Mouse (Mus musculus) forebrain, embryonic 13.5 days (tissue): ENCODE data around the gene Cysrt1. TPM values are rescaled to one million over a fixed set of nuclear protein-coding genes. Genes with fewer than 3 reads are reported as not detected.
A peak's percentile ranks its signal among the peaks of the same experiment; 100 is the strongest.

Source experiments
- ATAC-seq: fragments of 200-750 bp; cut with Nextera tagmentation; 2 replicates; pipeline ENCODE4 v1.8.0; 2017
- H3K27ac ChIP-seq: fragments of 300-500 bp; sonication (generic); 2 replicates; pipeline ENCODE4 v1.5.1; 2015; ENCODE audit warnings: inconsistent platforms, mild to moderate bottlenecking, moderate library complexity
- H3K27me3 ChIP-seq: fragments of 300-500 bp; sonication (generic); 2 replicates; pipeline ENCODE4 v1.6.1; 2015; ENCODE audit warnings: mild to moderate bottlenecking, inconsistent platforms
- H3K36me3 ChIP-seq: fragments of 300-500 bp; sonication (generic); 2 replicates; pipeline ENCODE4 v1.6.1; 2015; ENCODE audit warnings: mild to moderate bottlenecking, inconsistent platforms; ENCODE audit not compliant: poor library complexity, severe bottlenecking
- H3K4me1 ChIP-seq: fragments of 300-500 bp; sonication (generic); 2 replicates; pipeline ENCODE4 v1.6.1; 2015; ENCODE audit warnings: inconsistent platforms
- H3K4me2 ChIP-seq: fragments of 300-500 bp; sonication (generic); 2 replicates; pipeline ENCODE4 v1.6.1; 2015; ENCODE audit warnings: inconsistent platforms, mild to moderate bottlenecking, moderate library complexity
- H3K4me3 ChIP-seq: fragments of 300-500 bp; sonication (generic); 2 replicates; pipeline ENCODE4 v1.5.1; 2015; ENCODE audit warnings: mild to moderate bottlenecking, inconsistent platforms
- H3K9ac ChIP-seq: fragments of 300-500 bp; sonication (generic); 2 replicates; pipeline ENCODE4 v1.6.1; 2015; ENCODE audit warnings: mild to moderate bottlenecking, inconsistent platforms
- H3K9me3 ChIP-seq: fragments of 300-500 bp; sonication (generic); replicated peaks from 2 replicates; pipeline ENCODE4 v1.6.1; 2016; ENCODE audit warnings: inconsistent platforms
- WGBS: fragments of 180-500 bp; shearing (Covaris S2); methylation state at CpG from one replicate; pipeline ENCODE4 v1.1.7; 2015; 5-methylcytosine and 5-hydroxymethylcytosine counted together
- polyA plus RNA-seq: library from polyadenylated mRNA; unstranded; fragments of >200 nt; fragmentation: Nextera tagmentation; extraction: Ambion mirVana; gene quantifications from 2 replicates; pipeline ENCODE4 v1.2.1, GENCODE M21; 2015

Cysrt1 gene
- polyA plus RNA-seq = 0.29 TPM in 1 of 2 replicates, not detected in the other

- peaks cover 13% of the 10 kb centered on the region; the same call in 1 of the 2 replicates for H3K27me3 ChIP-seq
- peak within 1 kb of the TSS; percentile 66 for H3K4me3 ChIP-seq
- H3K36me3 ChIP-seq = peaks cover 23% of the 10 kb centered on the region
- peak within 1 kb of the TSS; percentile 89 for H3K9ac ChIP-seq
- H3K27ac ChIP-seq = peak within 1 kb of the TSS; percentile 35
- 0% methylated on average over 44 of the region's 59 CpGs for WGBS
- H3K4me2 ChIP-seq = peak within 1 kb of the TSS; percentile 92
- no peaks in the 10 kb centered on the region for H3K9me3 ChIP-seq
- ATAC-seq = peak; percentile 57; the same call in 1 of the 2 replicates
- peaks cover 26% of the 10 kb centered on the region for H3K4me1 ChIP-seq
These were observed at the start of gene Cysrt1, which contains the start of gene Rnf208 for GRCm38 (mm10) chr2:25242101-25242506. Cysrt1 (minus strand) TSS chr2:25242452. Rnf208 (plus strand) TSS chr2:25242255.

DNA sequence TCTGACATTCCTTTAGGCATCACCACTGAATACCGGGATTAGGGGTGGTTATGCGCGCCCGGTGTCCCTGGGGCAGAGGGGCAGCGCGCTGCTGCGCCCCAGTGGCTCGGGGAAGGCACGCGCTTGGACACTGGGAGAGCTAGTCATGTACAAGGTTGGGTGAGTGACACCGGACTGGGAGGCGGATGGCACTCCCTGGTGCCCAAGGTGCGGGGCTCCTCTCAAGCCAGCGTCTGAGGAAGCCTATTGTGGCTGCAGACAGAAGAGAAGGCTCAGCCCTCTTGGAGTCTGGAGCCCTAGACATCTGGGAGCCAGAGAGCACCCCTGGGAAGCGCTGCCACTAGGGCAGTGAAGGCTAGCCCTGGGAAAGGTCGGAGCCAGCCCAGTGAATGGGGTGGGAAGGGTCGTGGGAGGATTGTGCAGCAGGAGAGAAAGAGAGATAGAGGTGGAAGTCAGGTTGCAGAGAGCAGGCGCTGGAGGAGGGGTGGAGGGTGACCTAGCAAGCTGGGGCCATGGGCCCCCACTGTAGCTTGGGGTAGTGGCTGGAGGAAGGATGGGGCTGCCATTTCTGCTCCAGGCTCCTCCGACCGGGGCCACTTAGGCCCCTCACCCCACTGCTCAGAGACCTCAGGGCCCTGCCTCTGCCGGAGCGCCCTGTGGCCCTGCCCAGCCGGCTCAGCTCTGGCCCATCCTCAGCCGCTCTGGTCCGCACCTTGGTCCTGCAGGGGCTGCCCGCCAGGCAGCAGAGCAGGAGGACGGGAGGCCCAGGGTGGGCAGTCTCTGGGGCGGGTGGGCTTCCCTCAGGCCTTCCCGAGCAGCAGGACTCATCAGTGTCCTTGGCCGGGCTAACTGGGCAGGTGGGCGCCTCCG is 49.2 kb upstream of the Cysrt1 start:
- H3K4me3 ChIP-seq = peak overlapping the region; percentile 27
- H3K9me3 ChIP-seq = no peaks in the 10 kb centered on the region
- 3% methylated on average over 32 of the region's 32 CpGs for WGBS
- peak; percentile 22; the same call in 1 of the 2 replicates for ATAC-seq
- peaks cover 90% of the 10 kb centered on the region for H3K27me3 ChIP-seq
- peaks cover 26% of the 10 kb centered on the region for H3K4me1 ChIP-seq
- H3K4me2 ChIP-seq = peak overlapping the region; percentile 51
- H3K9ac ChIP-seq = peak overlapping the region; percentile 43; the same call in 1 of the 2 replicates
- H3K27ac ChIP-seq = no peak overlapping the region
- H3K36me3 ChIP-seq = peaks cover 3% of the 10 kb centered on the region

DNA sequence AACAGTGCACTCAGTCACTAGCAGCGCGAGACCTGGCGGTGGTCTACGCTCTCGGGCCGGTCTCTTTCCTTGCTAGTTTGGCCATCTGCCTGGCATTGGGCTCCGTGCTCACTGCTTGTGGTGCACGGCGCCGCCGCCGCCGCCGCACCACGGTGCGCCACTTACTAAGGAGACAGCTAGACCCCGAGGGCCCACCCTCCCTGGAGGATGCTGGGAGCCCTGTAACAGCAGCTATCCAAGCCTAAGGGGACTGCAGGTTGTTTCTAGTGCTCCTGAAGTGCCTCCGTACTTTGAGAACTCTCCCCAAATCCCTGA is 48.5 kb upstream of the Cysrt1 start:
- Histone ChIP-seq H3K4me1 (peaks cover 26% of the 10 kb centered on the region), H3K27me3 (peaks cover 83% of the 10 kb centered on the region), H3K27ac (no peak overlapping the region), H3K4me2 (peak overlapping the region; percentile 51), H3K36me3 (peaks cover 10% of the 10 kb centered on the region), H3K9ac (peak overlapping the region; percentile 21; the same call in 1 of the 2 replicates), H3K9me3 (no peaks in the 10 kb centered on the region), H3K4me3 (peak overlapping the region; percentile 27)
- no peak for ATAC-seq
- WGBS = under 1% methylated on average over 18 of the region's 18 CpGs

GRCm38 (mm10) chr2:25290101-25290815 is 48.0 kb upstream of the Cysrt1 start:
- peaks cover 15% of the 10 kb centered on the region for H3K36me3 ChIP-seq
- peak overlapping the region; percentile 51 for H3K4me2 ChIP-seq
- H3K27ac ChIP-seq = no peak overlapping the region
- H3K9ac ChIP-seq = peak overlapping the region; percentile 21
- peak overlapping the region; percentile 27 for H3K4me3 ChIP-seq
- peaks cover 78% of the 10 kb centered on the region for H3K27me3 ChIP-seq
- peaks cover 26% of the 10 kb centered on the region for H3K4me1 ChIP-seq
- no peaks in the 10 kb centered on the region for H3K9me3 ChIP-seq
- 2% methylated on average over 54 of the region's 54 CpGs for WGBS
- ATAC-seq = no peak

DNA sequence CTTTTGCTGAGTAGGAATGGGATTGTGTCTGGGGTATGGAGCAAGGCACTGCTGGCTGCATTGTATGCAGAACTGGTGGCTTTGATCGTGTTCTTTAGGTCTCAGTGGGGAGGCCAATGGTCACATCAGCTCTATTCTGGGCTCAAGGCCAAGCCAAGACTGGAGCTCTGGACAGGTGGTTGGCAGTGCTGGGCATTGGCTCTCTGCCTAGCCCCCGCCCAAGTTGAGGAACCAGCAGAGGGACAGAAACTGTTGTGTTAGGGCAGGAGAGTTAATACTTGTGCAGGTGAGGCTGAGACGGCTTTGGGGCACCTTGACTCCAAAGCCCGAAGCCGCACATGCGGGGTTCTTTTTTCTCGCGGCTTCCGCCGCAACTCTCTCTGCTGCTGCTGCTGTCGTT is 47.4 kb upstream of the Cysrt1 start, which contains the start of gene Lrrc26:
Lrrc26 (plus strand) TSS at position 265 of the 400 bp plus-strand sequence.
- Histone ChIP-seq H3K4me3 (peak within 1 kb of the TSS; percentile 27), H3K27me3 (peaks cover 73% of the 10 kb centered on the region), H3K9me3 (no peaks in the 10 kb centered on the region), H3K4me1 (peaks cover 26% of the 10 kb centered on the region), H3K4me2 (peak within 1 kb of the TSS; percentile 51), H3K36me3 (peaks cover 21% of the 10 kb centered on the region), H3K27ac (no peak within 1 kb of the TSS), H3K9ac (peak within 1 kb of the TSS; percentile 21)
- no peak for ATAC-seq
- 9% methylated on average over 11 of the region's 11 CpGs for WGBS

DNA sequence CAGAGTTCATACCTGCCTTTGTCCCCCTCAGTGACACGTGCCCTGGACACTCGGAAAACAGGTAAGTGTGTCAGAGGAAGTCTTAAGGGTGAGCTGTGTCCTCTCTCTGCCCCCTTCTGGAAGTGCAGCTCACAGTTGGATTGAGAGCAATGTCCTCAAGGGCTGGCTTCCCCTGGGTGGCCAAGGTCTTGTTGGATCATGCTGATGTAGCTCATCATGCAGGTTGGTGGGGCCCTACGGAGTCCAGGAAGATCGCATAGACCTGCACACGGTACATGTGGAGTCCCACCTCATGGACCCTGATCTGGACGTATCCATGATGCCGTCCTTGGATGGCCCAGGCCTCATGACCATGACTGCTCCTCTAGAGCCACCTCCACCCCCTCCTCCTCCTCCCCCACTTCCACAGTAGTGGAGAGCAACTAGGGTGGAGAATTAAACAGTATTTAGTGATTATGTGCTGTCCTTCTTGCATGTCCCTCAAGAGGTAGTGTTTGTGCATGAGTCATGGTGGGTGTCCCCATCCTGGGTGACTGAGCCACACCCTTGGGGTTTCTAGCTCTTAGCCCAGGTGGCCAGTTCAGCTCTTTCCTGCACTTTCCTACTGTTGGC is 46.6 kb upstream of the Cysrt1 start:
- Histone ChIP-seq H3K4me1 (peaks cover 26% of the 10 kb centered on the region), H3K4me3 (no peak overlapping the region), H3K27me3 (peaks cover 65% of the 10 kb centered on the region), H3K9me3 (no peaks in the 10 kb centered on the region), H3K9ac (no peak overlapping the region), H3K36me3 (peaks cover 29% of the 10 kb centered on the region), H3K4me2 (no peak overlapping the region), H3K27ac (no peak overlapping the region)
- 75% methylated on average over 7 of the region's 7 CpGs for whole genome bisulfite sequencing
- ATAC-seq = no peak

DNA sequence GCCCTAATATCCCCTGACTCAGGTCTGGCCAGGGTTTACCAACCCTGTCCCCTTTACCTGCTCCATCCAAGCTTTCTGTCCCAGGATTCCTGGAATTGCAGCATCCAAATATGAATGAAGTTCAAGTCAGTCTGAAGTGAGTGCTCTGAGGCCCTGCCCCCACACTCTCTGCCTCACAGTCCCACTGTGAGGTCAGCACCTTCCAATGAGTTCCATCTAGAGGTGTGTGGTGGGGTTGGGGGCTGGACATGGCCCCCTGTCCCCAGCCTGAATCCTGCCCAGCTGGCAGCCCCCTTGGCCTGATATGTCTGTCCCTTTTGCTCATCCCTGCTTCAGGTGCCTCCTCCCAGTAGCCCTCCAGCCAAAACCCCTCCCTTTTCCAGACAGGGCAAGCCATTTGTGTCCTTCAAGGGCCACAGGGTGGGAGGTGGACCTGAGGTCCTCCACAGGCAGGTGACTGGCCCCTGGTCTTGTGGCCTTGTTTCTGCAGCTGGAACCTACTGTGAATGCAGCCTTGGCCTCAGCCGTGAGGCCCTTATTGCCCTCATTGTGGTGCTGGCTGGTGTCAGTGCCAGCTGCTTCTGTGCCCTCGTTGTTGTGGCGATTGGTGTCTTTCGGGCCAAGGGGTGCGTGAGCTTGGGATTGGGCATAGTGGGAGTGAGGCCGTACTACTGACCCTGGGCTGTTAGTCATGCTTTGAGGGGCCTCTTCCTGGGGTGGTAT is 45.8 kb upstream of the Cysrt1 start, which contains the start of gene Tmem210:
Tmem210 (plus strand) TSS at position 219 of the 723 bp plus-strand sequence.
- no peaks in the 10 kb centered on the region for H3K9me3 ChIP-seq
- peaks cover 58% of the 10 kb centered on the region for H3K27me3 ChIP-seq
- H3K4me1 ChIP-seq = peaks cover 26% of the 10 kb centered on the region
- ATAC-seq = no peak
- peaks cover 36% of the 10 kb centered on the region for H3K36me3 ChIP-seq
- whole genome bisulfite sequencing = 85% methylated on average over 6 of the region's 6 CpGs
- no peak within 1 kb of the TSS for H3K9ac ChIP-seq
- no peak within 1 kb of the TSS for H3K4me2 ChIP-seq
- H3K4me3 ChIP-seq = no peak within 1 kb of the TSS
- no peak within 1 kb of the TSS for H3K27ac ChIP-seq

DNA sequence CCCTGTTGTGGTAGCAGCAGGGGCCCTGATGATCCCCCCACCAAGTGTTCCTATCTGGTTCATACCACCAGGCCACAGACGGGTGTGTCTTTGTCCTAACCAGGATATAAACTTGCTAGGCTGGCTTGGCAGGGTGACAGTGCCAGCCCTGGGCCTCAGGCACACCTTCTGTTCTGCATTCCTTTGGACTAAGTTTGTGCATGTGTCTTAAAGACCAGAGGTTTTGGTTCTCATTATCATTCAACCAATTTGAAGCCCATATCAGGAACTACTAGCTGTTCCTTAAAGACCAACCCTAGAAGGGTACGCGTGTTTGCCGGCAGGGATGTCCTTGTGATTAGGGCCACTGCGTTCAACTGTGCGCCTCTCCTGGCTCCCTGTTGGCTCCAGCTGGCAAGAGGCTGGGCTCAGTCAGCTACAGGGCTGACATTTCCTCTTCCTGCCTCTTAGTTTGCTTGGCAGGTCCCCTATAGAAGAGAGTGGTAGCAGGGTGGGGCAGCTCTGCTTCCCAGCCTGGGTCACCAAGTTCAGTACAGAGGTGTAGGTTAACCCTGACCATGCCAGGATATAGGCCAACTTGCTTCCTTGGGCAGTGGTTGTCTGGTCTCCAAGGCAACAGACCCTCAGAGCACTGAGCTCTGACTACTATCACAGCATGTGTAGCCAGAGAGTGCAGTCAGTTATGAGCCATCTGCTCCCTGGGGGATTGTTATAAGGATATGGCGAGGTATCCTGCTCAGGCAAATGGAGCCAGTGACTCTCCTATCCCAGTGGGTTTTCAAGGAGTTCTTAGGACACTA is 44.8 kb upstream of the Cysrt1 start:
- WGBS = 62% methylated on average over 7 of the region's 7 CpGs
- H3K27me3 ChIP-seq = peaks cover 47% of the 10 kb centered on the region

DNA sequence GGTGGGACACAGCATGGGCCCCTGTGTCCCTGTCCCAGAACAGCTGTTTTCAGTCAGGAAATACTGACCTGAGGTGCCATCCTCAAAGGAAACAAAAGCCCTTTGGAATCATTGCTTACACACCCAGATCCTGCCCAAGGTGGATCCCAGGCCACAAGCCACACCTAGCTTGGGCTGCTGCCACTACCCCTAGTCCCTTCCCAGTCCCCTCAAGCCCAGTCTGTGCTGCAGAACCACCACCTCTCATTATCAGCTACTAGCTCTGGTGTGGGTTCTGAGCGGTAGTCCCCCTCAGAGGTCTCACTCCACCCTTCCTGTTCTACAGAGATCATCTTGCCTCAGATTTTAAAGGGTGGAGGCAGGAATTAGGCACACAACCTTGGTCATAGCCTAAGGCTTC is 44.1 kb upstream of the Cysrt1 start:
- Histone ChIP-seq H3K36me3 (peaks cover 51% of the 10 kb centered on the region), H3K27ac (no peak overlapping the region), H3K9me3 (no peaks in the 10 kb centered on the region), H3K4me3 (no peak overlapping the region), H3K4me1 (peaks cover 18% of the 10 kb centered on the region; the same call in 1 of the 2 replicates), H3K4me2 (no peak overlapping the region), H3K27me3 (peaks cover 40% of the 10 kb centered on the region), H3K9ac (no peak overlapping the region)
- WGBS = 84% methylated on average over 1 of the region's 1 CpGs
- no peak for ATAC-seq

More for the DNA sequence above, 44.8 kb upstream of the Cysrt1 start:
- H3K4me2 ChIP-seq = no peak overlapping the region
- H3K4me3 ChIP-seq = no peak overlapping the region
- H3K36me3 ChIP-seq = peaks cover 46% of the 10 kb centered on the region
- H3K9ac ChIP-seq = no peak overlapping the region
- H3K9me3 ChIP-seq = no peaks in the 10 kb centered on the region
- peaks cover 19% of the 10 kb centered on the region for H3K4me1 ChIP-seq
- H3K27ac ChIP-seq = no peak overlapping the region
- ATAC-seq = no peak

DNA sequence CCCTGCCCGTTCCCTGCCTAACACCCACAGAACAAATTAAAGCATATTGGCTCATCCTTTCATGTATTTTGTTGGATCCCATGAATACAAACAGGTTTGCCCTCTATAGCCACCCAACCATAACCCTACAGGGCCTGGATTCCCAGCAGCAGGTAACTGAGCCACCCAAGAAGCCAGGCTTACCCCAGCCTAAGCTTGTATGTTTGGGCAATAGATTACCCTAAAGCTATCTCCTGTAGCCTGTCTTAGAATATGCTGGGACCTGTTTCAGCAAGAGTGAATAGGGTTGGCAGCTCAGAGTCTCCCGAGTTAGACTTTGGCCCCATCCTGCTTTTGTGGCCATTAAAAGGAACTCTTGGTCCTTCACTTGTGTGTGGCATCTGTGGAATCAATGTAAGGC is 43.3 kb upstream of the Cysrt1 start:
- H3K4me1 ChIP-seq = peaks cover 11% of the 10 kb centered on the region; the same call in 1 of the 2 replicates

More for the DNA sequence above, 43.3 kb upstream of the Cysrt1 start:
- no peak overlapping the region for H3K27ac ChIP-seq
- no peak for ATAC-seq
- peaks cover 32% of the 10 kb centered on the region for H3K27me3 ChIP-seq
- H3K9ac ChIP-seq = no peak overlapping the region
- peaks cover 59% of the 10 kb centered on the region for H3K36me3 ChIP-seq
- no peak overlapping the region for H3K4me2 ChIP-seq
- WGBS = 96% methylated on average over 2 of the region's 2 CpGs
- no peak overlapping the region for H3K4me3 ChIP-seq
- H3K9me3 ChIP-seq = no peaks in the 10 kb centered on the region
